Mouse (Mus musculus) lung, postnatal 10 days (tissue): ENCODE measurements at regions not wholly inside any gene's neighbourhood (a gene's known extent, or its start where the extent isn't known, plus 50 kb on each side); places are given as distances from the start of the nearest gene placed in this dataset.

Source experiments
- DNase-seq: peaks from one replicate; pipeline ENCODE4 v3.0.0; 2021

DNA sequence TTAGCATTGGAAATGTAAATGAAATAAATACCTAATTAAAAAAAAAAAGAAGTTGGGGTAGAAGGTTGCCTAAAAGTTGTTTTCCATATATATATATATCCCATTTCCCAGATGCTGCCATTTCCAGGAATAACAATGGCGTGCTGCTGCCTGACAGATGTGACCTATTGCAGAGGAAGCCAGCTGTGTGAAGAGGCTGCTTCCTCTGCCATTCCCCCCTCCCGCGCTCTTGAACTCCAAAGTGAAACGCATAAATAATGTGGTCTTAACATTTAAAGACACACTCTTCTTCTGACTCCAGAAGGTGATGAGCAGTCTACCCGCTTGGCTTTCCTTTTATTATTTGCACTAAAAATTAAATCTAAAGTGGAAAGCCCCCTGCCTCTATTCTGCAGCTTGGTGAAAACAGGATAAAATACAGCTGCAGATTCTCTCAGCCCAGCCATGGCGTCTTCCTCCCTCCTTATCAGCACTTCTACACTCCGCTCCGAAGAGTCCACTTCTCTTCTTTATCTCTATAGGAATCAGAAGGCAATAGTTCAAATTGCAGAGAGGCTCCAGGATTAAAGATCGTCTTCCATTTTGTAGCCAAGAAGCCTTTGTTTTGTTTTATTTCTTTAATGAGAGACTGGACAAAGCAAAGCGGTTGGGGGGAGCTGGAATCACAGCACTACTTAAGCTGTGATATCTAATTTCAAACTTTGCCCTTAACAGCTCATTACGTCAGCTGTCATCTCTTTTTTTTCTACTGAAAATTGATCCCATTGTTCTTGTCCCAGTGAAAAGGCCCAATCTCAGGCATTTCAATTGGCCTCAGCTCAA lies 385.1 kb downstream of the Rapgef2 start:
- no peak for DNase-seq

GRCm38 (mm10) chr3:78899446-78900230 lies 386.7 kb downstream of the Rapgef2 start:
- no peak for DNase-seq

- DNase-seq: peak; percentile 3
Observed at GRCm38 (mm10) chr3:78889326-78889725, 397.0 kb downstream of the Rapgef2 start.

GRCm38 (mm10) chr3:78884715-78885114 lies 401.6 kb downstream of the Rapgef2 start:
- peak; percentile 13 for DNase-seq

DNA sequence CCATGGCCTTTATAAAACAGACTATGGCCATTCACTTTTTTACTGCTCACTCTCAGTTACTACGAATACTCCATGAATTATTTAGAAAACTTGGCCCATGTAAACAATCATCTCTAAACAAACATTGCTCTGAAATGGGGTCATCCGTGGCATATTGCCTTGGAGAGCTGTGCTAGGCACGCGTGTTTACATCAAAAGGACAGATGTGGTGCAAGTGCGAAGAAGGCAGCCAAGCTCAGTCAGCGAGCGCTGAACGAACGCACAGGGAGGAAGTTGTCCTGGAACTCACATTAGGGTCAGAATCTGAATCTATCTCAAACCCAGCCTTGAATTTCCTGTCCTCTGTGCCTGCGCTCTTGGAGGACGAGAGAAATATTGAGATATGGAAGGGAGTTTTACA lies 402.3 kb downstream of the Rapgef2 start:
- peak; percentile 31 for DNase-seq

- no peak for DNase-seq
Observed at GRCm38 (mm10) chr3:78880072-78880471, 406.2 kb downstream of the Rapgef2 start.

DNA sequence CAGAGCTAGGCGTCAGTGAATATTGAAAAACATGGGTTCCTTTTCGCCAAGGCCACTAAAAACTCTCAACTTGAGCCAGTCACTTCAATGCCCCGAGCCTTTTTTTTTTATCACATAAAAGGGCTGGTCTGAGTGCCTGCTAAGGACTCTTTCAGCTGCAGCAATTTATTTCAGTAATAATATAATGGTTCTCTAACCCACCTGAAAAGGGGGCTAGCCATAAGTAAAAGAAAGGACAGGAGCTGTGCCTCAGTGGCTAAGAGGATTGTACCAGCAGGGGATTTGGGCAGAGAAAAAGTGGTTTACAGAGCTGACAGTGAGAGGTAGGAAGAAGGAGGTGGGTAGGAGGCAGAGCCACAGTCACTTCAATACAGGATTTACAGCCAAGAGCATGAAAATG lies 409.0 kb downstream of the Rapgef2 start:
- no peak for DNase-seq

- no peak for DNase-seq
Observed at GRCm38 (mm10) chr3:78866896-78867295, 419.4 kb downstream of the Rapgef2 start.

- no peak for DNase-seq
Observed at GRCm38 (mm10) chr3:78866083-78866726, 420.1 kb downstream of the Rapgef2 start.

- DNase-seq: no peak
Observed at GRCm38 (mm10) chr3:78863005-78863404, 423.3 kb downstream of the Rapgef2 start.

DNA sequence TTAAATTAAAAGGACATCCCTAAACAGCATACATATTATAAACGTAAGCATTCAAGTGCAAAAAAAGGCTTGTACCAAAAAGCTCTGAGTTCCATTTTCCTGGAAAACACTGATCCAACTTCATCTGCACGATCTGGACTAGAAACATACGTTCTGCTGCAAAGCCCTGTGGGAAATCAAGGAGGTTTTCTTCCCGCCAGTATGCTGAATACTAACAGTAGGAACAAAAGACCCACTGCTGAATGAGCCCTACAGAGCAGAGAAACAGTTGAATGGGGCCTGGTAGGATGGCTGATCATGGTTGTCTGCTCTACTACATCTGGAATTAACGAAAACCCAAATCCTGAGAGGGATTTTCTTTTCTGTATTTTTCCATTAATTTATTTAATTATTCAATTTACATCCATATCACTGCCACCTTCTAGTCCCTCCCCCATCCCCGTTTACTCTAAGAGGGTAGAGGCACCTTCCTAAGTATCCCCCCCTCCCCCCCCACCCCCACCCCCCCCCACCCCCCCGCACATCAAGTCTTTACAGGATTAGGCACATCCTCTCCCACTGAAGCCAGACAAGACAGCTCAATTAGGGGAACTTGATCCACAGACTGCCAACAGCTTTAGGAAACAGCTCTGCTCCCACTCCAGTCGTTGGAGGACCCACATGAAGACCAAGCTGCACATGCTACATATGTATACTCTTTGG lies 439.5 kb downstream of the Rapgef2 start:
- no peak for DNase-seq

GRCm38 (mm10) chr3:78841173-78841572 lies 445.1 kb downstream of the Rapgef2 start:
- DNase-seq: no peak

DNA sequence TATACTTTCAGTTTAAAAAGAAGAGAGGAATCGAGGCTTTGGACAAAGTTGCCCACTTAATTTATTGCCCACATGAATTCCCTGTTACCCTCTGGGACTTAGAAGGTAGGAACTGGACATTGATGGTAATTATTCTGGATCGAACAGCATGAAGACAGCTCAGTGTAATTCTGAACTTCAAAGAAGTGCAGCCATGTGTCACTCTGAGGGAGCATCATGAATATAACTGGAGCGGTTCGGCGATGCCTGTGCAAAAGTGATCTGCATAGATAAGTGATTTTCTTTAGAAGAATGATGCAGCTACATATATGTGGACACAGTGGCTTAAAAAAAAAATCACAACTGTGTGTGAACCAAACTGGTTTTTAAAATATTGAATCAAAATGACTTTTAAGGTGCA lies 449.5 kb downstream of the Rapgef2 start:
- no peak for DNase-seq

- DNase-seq: peak; percentile 44
Observed at GRCm38 (mm10) chr3:78825505-78825904, 460.8 kb downstream of the Rapgef2 start.

DNA sequence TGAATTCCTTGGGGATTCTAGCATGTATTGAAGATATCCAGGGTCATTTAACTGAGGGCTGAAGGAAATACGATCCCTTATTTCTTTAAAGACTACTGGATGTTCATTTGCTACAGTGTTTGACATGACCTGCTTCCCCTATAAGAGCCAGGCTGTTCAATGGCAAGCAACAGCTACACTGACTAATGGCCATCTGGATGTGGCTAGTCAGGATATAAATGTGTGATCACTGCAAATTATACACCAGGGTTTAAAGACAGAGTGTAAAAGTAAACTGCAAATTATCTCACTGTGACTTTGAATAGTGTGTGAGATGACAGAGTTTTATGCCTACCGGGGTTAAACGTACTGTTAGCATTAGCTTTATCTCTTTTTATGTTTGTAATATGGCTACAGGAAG lies 473.9 kb downstream of the Rapgef2 start:
- no peak for DNase-seq

GRCm38 (mm10) chr3:78810431-78811152 lies 475.7 kb downstream of the Rapgef2 start:
- no peak for DNase-seq

DNA sequence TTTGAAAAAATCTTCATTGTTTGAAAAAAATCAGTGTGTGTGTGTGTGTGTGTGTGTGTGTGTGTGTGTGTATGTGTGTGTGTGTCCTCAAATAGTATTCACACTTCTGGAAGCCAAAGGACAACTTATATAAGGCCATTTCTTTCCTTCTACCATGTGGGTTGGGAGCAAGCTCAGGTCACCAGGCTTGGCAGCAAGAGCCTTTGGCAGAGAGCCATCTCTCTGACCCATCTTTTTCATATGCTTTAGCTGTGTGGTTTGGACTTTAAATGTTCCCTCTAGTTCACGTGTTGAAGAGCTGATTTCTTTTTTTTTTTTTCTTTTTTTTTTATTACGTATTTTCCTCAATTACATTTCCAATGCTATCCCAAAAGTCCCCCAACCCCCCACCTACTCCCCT lies 483.1 kb downstream of the Rapgef2 start:
- peak; percentile 3 for DNase-seq

DNA sequence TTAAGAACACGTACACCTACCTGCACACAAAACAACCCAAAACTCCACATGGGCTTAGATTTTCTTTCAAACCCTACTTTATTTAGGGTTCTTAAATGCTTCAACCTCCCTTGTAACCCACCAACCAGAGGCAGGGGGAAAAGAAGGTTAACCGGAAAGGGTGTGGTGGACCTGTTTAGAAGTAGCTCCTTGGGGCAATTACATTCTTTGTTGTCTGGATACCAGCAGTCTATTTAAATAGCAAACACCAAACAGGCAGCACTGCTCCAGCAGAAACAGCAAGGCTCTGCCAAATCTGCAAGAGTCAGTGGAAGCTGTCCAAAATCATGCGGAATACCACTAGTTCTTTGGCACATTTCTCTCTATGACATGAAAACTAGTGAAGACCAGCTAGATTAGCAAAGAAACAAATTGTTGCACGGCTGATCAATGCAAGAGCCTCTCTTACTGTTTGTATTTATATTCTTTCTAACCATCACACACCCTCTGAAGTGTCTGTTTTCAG lies 490.3 kb downstream of the Rapgef2 start:
- DNase-seq: no peak

DNA sequence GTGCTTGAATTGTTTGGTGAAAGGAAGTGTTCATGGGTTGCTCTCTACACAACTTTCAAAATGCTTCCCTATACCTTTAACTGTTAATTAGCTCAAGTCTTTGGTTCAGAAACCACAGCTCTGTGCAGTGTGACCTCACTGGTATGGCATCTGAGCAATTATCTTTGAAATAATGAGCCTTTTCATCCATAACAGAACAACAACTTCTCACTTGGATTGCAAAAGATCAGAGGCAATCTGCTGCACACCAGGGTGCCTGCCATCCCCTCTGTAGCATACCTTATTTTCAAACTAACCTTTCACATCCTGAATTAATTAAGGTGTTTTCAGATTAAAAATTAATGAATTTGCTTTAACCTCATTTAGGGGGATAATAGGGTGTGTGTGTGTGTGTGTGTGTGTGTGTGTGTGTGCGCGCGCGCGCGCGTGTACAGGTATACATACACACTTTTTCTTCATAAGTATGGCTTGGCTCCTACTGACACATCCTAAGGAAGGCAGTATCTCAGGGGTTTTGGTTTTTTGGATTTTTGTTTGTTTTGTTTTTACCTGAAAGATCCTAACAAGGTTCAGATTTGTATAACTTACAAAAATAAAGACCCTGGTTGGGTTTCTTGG lies 493.8 kb downstream of the Rapgef2 start:
- no peak for DNase-seq

DNA sequence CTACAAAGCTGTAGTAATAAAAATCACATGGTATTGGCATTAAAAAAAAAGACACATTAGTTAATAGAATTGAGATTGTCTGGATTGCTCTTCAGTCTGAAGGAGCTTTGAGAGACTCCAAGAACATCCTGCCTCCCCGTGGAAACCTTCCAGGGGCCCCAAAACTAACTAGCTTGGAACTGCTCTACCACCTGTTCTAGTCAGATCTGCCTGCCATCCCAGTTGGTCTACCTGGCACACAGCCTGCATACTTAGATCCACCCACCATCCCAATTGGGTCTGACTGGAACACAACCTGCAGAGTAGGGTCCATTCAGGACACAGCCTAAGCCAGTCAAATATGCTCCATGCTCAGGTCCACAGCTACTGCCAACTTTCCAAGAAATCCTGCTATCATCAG lies 503.6 kb downstream of the Rapgef2 start:
- no peak for DNase-seq

DNA sequence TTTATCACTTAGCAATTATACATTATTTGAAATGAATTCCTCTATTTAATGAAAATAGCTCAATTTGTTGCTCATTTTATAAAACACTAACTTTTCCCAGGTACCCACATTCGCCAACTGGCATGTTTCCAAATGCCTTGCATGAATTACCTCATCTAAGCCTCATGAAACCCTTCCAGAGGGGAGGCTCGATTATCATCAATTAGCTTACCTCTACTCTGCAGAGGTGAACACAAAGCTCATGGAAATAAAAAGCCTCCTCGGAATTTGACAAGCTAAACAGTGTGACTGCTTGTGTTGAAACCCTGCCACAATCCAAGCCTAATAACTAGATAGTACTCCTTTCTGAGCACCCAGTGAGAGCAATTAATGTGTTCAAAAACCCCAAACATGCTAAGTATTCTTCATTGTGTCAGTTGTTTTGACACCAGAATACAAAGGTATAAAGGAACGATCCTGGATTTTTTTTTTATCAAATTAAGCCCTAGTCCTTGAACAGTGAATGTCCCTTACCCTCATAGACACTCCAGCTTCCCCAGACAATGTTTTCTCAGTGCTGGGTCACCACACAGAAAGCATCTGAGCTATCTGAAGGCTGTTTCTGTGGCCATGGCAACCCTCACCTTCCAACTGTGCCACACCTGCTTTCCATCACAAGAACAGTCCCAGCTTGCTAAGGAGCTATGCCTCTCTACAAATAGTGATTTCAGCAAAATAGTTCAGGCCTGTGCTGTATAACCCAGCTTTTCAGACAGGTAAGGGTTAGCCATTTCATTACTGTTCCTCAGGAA lies 530.4 kb downstream of the Rapgef2 start:
- DNase-seq: no peak
